Mouse (Mus musculus) kidney, adult 8-10 months (tissue): ENCODE results near the gene Gm38392.
"Not testable (repeated sequence)": the region's sequence is repeated elsewhere in the genome, so short reads cannot be mapped to it uniquely, and the experiment has no call there.

ENCODE experiments used
- DNase-seq, 2 experiments: peaks; one replicate each; pipeline ENCODE4 v3.0.0; 2022

The Gm38392 gene

GRCm38 (mm10) chr3:88276529-88277143 lies 10.4 kb downstream of the Gm38392 start:
- peak in 1 of 2 experiments; percentile 47 for DNase-seq

GRCm38 (mm10) chr3:88276121-88276520 lies 10.9 kb downstream of the Gm38392 start:
- DNase-seq = no peak

GRCm38 (mm10) chr3:88274002-88274401 lies 13.0 kb downstream of the Gm38392 start:
- DNase-seq = no peak

- no peak for DNase-seq
These were observed 15.2 kb downstream of the Gm38392 start for GRCm38 (mm10) chr3:88271859-88272258.

GRCm38 (mm10) chr3:88271298-88271697 lies 15.7 kb downstream of the Gm38392 start:
- DNase-seq = not testable (repeated sequence)

- DNase-seq = no peak
These were observed 18.0 kb downstream of the Gm38392 start for GRCm38 (mm10) chr3:88268991-88269390.

GRCm38 (mm10) chr3:88268014-88268413 lies 19.0 kb downstream of the Gm38392 start:
- not testable (repeated sequence) for DNase-seq

- DNase-seq = no peak
These were observed 24.7 kb downstream of the Gm38392 start for GRCm38 (mm10) chr3:88262346-88262745.

GRCm38 (mm10) chr3:88256382-88256781 lies 30.6 kb downstream of the Gm38392 start:
- no peak for DNase-seq

GRCm38 (mm10) chr3:88255950-88256349 lies 31.1 kb downstream of the Gm38392 start:
- DNase-seq = no peak

- peak; percentile 76 to 78 for DNase-seq
These were observed 32.6 kb downstream of the Gm38392 start, which contains the start of gene Rhbg for GRCm38 (mm10) chr3:88254268-88254926. Gene Rhbg (minus strand): TSS chr3:88254709.

- DNase-seq = no peak
These were observed 34.3 kb downstream of the Gm38392 start for GRCm38 (mm10) chr3:88252739-88253138.

- DNase-seq = no peak
These were observed 38.6 kb downstream of the Gm38392 start for GRCm38 (mm10) chr3:88248406-88248805.

- DNase-seq = no peak
These were observed 39.3 kb downstream of the Gm38392 start for GRCm38 (mm10) chr3:88247666-88248065.

GRCm38 (mm10) chr3:88245811-88246210 lies 41.2 kb downstream of the Gm38392 start:
- DNase-seq = peak; percentile 38 to 73

- DNase-seq = peak in 1 of 2 experiments; percentile 48
These were observed 42.9 kb downstream of the Gm38392 start for GRCm38 (mm10) chr3:88244071-88244470.

- DNase-seq = peak; percentile 52 to 79
These were observed 44.5 kb downstream of the Gm38392 start for GRCm38 (mm10) chr3:88242531-88242930.

GRCm38 (mm10) chr3:88241045-88241786 lies 45.8 kb downstream of the Gm38392 start:
- no peak for DNase-seq

- DNase-seq = no peak
These were observed 47.6 kb downstream of the Gm38392 start for GRCm38 (mm10) chr3:88239446-88239845.

GRCm38 (mm10) chr3:88238866-88239391 lies 48.1 kb downstream of the Gm38392 start:
- DNase-seq = no peak

GRCm38 (mm10) chr3:88237556-88238194 lies 49.3 kb downstream of the Gm38392 start:
- peak in 1 of 2 experiments; percentile 25 for DNase-seq

- no peak for DNase-seq
These were observed 49.9 kb downstream of the Gm38392 start for GRCm38 (mm10) chr3:88237161-88237555.

GRCm38 (mm10) chr3:88235616-88236015 lies 51.4 kb downstream of the Gm38392 start:
- DNase-seq = no peak
